Mouse (Mus musculus) CH12.LX (cell line): Measurements from ENCODE around the gene Rpn2.

Experiments used
- CTCF ChIP-seq, 2 experiments: IDR thresholded peaks in 1 of 2; conservative IDR thresholded peaks in 1 of 2; 2 replicates each; pipeline ENCODE4 v1.5.1; 2011 to 2012; ENCODE audit warnings: low read depth in 2 of 2, low read length in 2 of 2, improper control_type of control experiment in 1 of 2, inconsistent platforms in 1 of 2, mild to moderate bottlenecking in 1 of 2, moderate library complexity in 1 of 2
- E2F4 ChIP-seq: IDR thresholded peaks from 2 replicates; pipeline ENCODE4 v1.6.1; 2011; ENCODE audit warnings: low read depth, low read length, improper control_type of control experiment; ENCODE audit not compliant: insufficient replicate concordance
- EP300 ChIP-seq: IDR thresholded peaks from 2 replicates; pipeline ENCODE4 v1.6.1; 2011; ENCODE audit warnings: low read length, improper control_type of control experiment
- MYC ChIP-seq: IDR thresholded peaks from 2 replicates; pipeline ENCODE4 v1.6.1; 2011; ENCODE audit warnings: low read depth, mild to moderate bottlenecking, improper control_type of control experiment, low read length
- SMC3 ChIP-seq: IDR thresholded peaks from 2 replicates; pipeline ENCODE4 v1.6.1; 2011; ENCODE audit warnings: low read depth, low read length, improper control_type of control experiment
- ZC3H11A ChIP-seq: IDR thresholded peaks from 2 replicates; pipeline ENCODE4 v1.6.1; 2012; ENCODE audit warnings: low read depth, mild to moderate bottlenecking, inconsistent platforms, low read length, improper control_type of control experiment
- ZNF384 ChIP-seq: IDR thresholded peaks from 2 replicates; pipeline ENCODE4 v1.6.1; 2012; ENCODE audit warnings: low read depth, low read length, improper control_type of control experiment, inconsistent platforms

DNA sequence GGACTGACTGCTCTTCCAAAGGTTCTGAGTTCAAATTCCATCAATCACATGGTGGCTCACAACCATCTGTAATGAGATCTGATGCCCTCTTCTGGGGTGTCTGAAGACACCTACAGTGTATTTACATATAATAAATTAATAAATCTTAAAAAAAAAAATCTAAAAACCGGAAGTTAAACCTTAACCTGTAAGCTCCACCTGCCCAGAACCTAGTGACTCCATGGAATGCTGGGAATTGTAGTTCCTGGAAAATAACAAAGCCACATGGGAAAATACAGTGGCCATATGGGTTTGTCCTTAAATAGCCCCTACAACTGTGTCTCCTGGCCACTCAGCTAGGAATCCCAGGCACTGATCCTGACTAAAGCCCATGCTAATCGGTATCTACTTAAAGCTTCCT is 33.2 kb upstream of the Rpn2 start:
- TF ChIP-seq CTCF (conservative IDR thresholded peaks at IDR 0.05 in 1 of 2, IDR thresholded peaks at IDR 0.05 in 1 of 2; ENCODE audit: low read depth in 2 of 2, low read length in 2 of 2) (no peak), E2F4 (no peak), ZC3H11A (no peak), MYC (no peak), EP300 (no peak), ZNF384 (no peak), SMC3 (no peak)
